Mouse (Mus musculus) kidney, adult 8-10 months (tissue): Measurements from ENCODE around the gene Git1.
"Not testable (repeated sequence)": the region's sequence is repeated elsewhere in the genome, so short reads cannot be mapped to it uniquely, and the experiment has no call there.

ENCODE experiments used
- DNase-seq, 2 experiments: peaks; one replicate each; pipeline ENCODE4 v3.0.0; 2022

The Git1 gene

GRCm38 (mm10) chr11:77520601-77521529, 27.5 kb downstream of the Git1 start:
- no peak for DNase-seq

- no peak for DNase-seq
Measured at GRCm38 (mm10) chr11:77525804-77526486, 32.6 kb downstream of the Git1 start.

DNA sequence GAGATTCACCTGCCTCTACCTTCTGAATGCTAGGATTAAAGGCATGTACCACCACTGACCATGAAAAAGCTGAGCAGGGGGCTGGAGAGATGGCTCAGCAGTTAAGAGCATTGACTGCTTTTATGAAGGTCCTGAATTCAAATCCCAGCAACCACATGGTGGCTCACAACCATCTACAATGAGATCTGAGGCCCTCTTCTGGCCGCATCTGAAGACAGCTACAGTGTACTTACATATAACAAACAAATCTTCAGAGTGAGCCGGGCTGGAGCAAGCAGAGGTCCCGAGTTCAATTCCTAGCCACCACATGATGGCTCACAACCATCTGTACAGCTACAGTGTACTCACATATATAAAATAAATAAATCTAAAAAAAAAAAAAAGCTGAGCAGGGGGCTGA, 35.1 kb downstream of the Git1 start:
- not testable (repeated sequence) for DNase-seq

DNA sequence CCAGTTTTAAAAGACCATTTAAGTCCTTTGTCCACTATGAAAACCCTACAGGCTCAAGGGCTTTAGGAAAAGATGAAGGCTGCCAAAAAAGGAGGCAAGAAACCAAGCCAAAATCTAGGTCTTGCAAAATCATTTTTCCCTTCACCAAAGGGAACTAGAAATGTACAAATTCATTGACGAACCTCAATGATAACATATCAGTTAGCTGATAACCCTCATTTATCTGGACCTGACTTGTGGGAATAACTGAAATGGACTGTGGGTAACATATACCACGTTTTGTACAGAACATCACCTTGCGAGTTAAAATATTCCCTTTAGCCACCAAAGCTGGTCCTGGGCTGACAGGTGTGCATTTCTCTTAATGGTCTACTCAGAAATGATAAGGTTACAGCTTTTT, 36.3 kb downstream of the Git1 start:
- DNase-seq: no peak

GRCm38 (mm10) chr11:77530862-77531261, 37.5 kb downstream of the Git1 start:
- no peak for DNase-seq

DNA sequence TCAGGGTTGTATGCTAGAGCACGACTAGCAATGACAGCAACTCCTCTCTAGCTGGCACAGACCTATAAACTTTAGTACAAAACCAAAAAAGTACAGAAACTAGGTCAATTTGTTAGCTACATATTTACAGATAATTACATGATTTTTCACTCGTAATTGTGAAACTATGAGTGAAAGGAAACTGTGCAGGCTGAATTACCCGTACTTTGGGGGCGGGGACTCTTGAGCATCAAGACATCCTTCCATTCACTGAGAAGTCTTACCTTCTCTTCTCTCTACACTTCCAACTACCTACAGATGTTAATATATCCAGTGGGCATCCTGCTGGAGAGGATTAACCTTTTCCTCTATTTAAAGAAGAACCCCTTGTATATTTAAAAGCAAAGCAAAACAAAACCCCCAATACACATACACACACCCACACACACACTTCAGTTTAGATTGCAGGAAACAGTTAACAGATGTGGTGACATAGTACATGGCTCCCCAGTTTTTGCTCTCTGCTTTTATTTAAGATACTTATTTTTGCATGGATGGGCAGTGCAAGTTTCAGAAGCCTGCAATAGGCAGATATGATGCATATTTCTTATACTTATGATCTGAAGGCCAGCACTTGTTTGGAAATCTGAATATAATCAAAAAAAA, 39.0 kb downstream of the Git1 start:
- DNase-seq: no peak

- DNase-seq: no peak
Measured at GRCm38 (mm10) chr11:77545261-77545660, 51.9 kb downstream of the Git1 start.
